Mouse (Mus musculus): ENCODE measurements around the gene Nrl. TPM values are rescaled to one million over a fixed set of nuclear protein-coding genes. Genes with fewer than 3 reads are reported as not detected.

The Nrl gene
- total and polyA plus RNA-seq, 3 experiments, result 0.13 to 0.86 TPM; not detected in 1

GRCm38 (mm10) chr14:55540067-55540786, 15.4 kb upstream of the Nrl start, which contains the start of gene Pck2 (continued):
- peak; percentile 95 for TF ChIP-seq MAX (IDR thresholded peaks at IDR 0.05; ENCODE audit: low read length)
- TF ChIP-seq RAD21 (IDR thresholded peaks at IDR 0.05; ENCODE audit: low read depth, low read length), result no peak
- no peak for TF ChIP-seq USF1 (IDR thresholded peaks at IDR 0.05; ENCODE audit: low read depth, low read length)
- TF ChIP-seq ZNF384 (IDR thresholded peaks at IDR 0.05; ENCODE audit: low read depth, low read length), result no peak
- TF ChIP-seq MAFK (IDR thresholded peaks at IDR 0.05; ENCODE audit: insufficient replicate concordance, low read length), result no peak
- TF ChIP-seq CHD2 (IDR thresholded peaks at IDR 0.05; ENCODE audit: low read length), result 0 out of 2 replicates have a peak, but pooled peaks have one; percentile 8
- peak; percentile 32; the same call in 1 of the 2 replicates for TF ChIP-seq POLR2AphosphoS2 (IDR thresholded peaks at IDR 0.05; ENCODE audit: low read depth, low read length)
- no peak for TF ChIP-seq UBTF (IDR thresholded peaks at IDR 0.05; ENCODE audit: low read depth, low read length)
- no peak for TF ChIP-seq JUN (IDR thresholded peaks at IDR 0.05; ENCODE audit: insufficient read depth, low read depth, low read length)
- peak; percentile 91 for TF ChIP-seq TBP (conservative IDR thresholded peaks at IDR 0.05; ENCODE audit: low read depth, low read length)
- TF ChIP-seq SMC3 (IDR thresholded peaks at IDR 0.05; ENCODE audit: low read depth, low read length), result no peak
- no peak; the same call in 1 of the 2 replicates for TF ChIP-seq ELF1 (IDR thresholded peaks at IDR 0.05; ENCODE audit: low read depth, low read length)
- no peak; the same call in 1 of the 2 replicates for TF ChIP-seq SIN3A (IDR thresholded peaks at IDR 0.05; ENCODE audit: low read length)

- H3K4me3 ChIP-seq (replicated peaks in 1 of 3; ENCODE audit: low read depth in 2 of 3, low read length in 2 of 3, poor library complexity in 1 of 3), result no peak overlapping the region
- dilution Hi-C loops (cut with MboI; ENCODE audit: extremely low pct_ligation_motif_present, extremely low pct_unique_long_range_greater_than_20kb, low sequenced_read_pairs), result no loop called here
These were observed 11.4 kb upstream of the Nrl start for GRCm38 (mm10) chr14:55536116-55536745.

More at GRCm38 (mm10) chr14:55536116-55536745, 11.4 kb upstream of the Nrl start:
- DNase-seq (ENCODE audit: extremely low read depth), result no peak
- in situ Hi-C loops (cut with MboI; ENCODE audit: low pct_ligation_motif_present, low pct_unique_long_range_greater_than_20kb, low sequenced_read_pairs), result loop anchor here (5.0 to 10.0 kb wide), 2 partner anchors 34 to 261 kb away; no protein-coding TSS in a partner anchor
- Histone ChIP-seq H3K4me2 (ENCODE audit: insufficient read depth, low read depth, poor library complexity, severe bottlenecking) (no peak overlapping the region), H3K9me3 (replicated peaks; ENCODE audit: low read length) (no peaks in the 10 kb centered on the region), H3K79me2 (replicated peaks; ENCODE audit: control insufficient read depth, extremely low read depth, insufficient read depth, poor library complexity, severe bottlenecking) (peaks cover 9% of the 10 kb centered on the region), H3K27me3 (replicated peaks) (no peaks in the 10 kb centered on the region), H3K36me3 (replicated peaks in 1 of 2; ENCODE audit: control insufficient read depth in 1 of 2, insufficient read depth in 1 of 2, low read length in 1 of 2) (peaks cover 0 to 2% of the 10 kb centered on the region in 2 experiments), H3K9ac (ENCODE audit: insufficient read depth, low read depth) (no peak overlapping the region), H3K27ac (ENCODE audit: insufficient read depth, low read depth) (no peak overlapping the region), H3K4me1 (ENCODE audit: control insufficient read depth in 1 of 2, insufficient read depth in 2 of 2) (peaks cover 12 to 15% of the 10 kb centered on the region in 2 experiments)
- TF ChIP-seq TCF12 (IDR thresholded peaks at IDR 0.05; ENCODE audit: low read depth, low read length) (0 out of 2 replicates have a peak, but pooled peaks have one; percentile 13), IRF4 (IDR thresholded peaks at IDR 0.05; ENCODE audit: low read depth, low read length) (0 out of 2 replicates have a peak, but pooled peaks have one; percentile 13), CTCF (conservative IDR thresholded peaks at IDR 0.05 in 1 of 2, IDR thresholded peaks at IDR 0.05 in 1 of 2; ENCODE audit: low read depth in 2 of 2, low read length in 2 of 2) (peak; percentile 64 to 82), SMC3 (IDR thresholded peaks at IDR 0.05; ENCODE audit: low read depth, low read length) (peak; percentile 77), MEF2A (IDR thresholded peaks at IDR 0.05; ENCODE audit: borderline replicate concordance, low read depth, low read length) (0 out of 2 replicates have a peak, but pooled peaks have one; percentile 28), BHLHE40 (IDR thresholded peaks at IDR 0.05; ENCODE audit: low read depth, low read length) (no peak), JUN (IDR thresholded peaks at IDR 0.05; ENCODE audit: insufficient read depth, low read depth, low read length) (no peak), RAD21 (IDR thresholded peaks at IDR 0.05; ENCODE audit: low read depth, low read length) (peak; percentile 55), CHD2 (IDR thresholded peaks at IDR 0.05; ENCODE audit: low read length) (no peak)
